Mouse (Mus musculus) forebrain, embryonic 15.5 days (tissue): ENCODE results near the gene Erbb4. TPM values are rescaled to one million over a fixed set of nuclear protein-coding genes. Genes with fewer than 3 reads are reported as not detected.

ENCODE experiments used
- ATAC-seq: fragments of 200-750 bp; cut with Nextera tagmentation; replicated peaks from 2 replicates; pipeline ENCODE4 v1.8.0; 2017; ENCODE audit warnings: mild to moderate bottlenecking, moderate TSS enrichment, moderate library complexity
- H3K27ac ChIP-seq: fragments of 300-500 bp; sonication (generic); replicated peaks from 2 replicates; pipeline ENCODE4 v1.5.1; 2015; ENCODE audit warnings: mild to moderate bottlenecking, inconsistent platforms
- H3K27me3 ChIP-seq: fragments of 300-500 bp; sonication (generic); 2 replicates; pipeline ENCODE4 v1.6.1; 2015; ENCODE audit warnings: inconsistent platforms
- H3K36me3 ChIP-seq: fragments of 300-500 bp; sonication (generic); 2 replicates; pipeline ENCODE4 v1.6.1; 2015; ENCODE audit warnings: mild to moderate bottlenecking, inconsistent platforms
- H3K4me1 ChIP-seq: fragments of 300-500 bp; sonication (generic); 2 replicates; pipeline ENCODE4 v1.6.1; 2015; ENCODE audit warnings: inconsistent platforms
- H3K4me2 ChIP-seq: fragments of 300-500 bp; sonication (generic); replicated peaks from 2 replicates; pipeline ENCODE4 v1.6.1; 2015; ENCODE audit warnings: mild to moderate bottlenecking, inconsistent platforms
- H3K4me3 ChIP-seq: fragments of 300-500 bp; sonication (generic); 2 replicates; pipeline ENCODE4 v1.5.1; 2015; ENCODE audit warnings: mild to moderate bottlenecking, inconsistent platforms
- H3K9ac ChIP-seq: fragments of 300-500 bp; sonication (generic); replicated peaks from 2 replicates; pipeline ENCODE4 v1.6.1; 2015; ENCODE audit warnings: mild to moderate bottlenecking, inconsistent platforms
- H3K9me3 ChIP-seq: fragments of 300-500 bp; sonication (generic); 2 replicates; pipeline ENCODE4 v1.6.1; 2016; ENCODE audit warnings: inconsistent platforms
- WGBS: fragments of 180-500 bp; shearing (Covaris S2); methylation state at CpG from one replicate; pipeline ENCODE4 v1.1.7; 2015; ENCODE audit warnings: mixed read lengths; 5-methylcytosine and 5-hydroxymethylcytosine counted together
- polyA plus RNA-seq: library from polyadenylated mRNA; unstranded; fragments of >200 nt; fragmentation: Nextera tagmentation; extraction: Ambion mirVana; gene quantifications from 2 replicates; pipeline ENCODE4 v1.2.1, GENCODE M21; 2015

Erbb4 gene
- polyA plus RNA-seq, 1 experiment from 2014 or later: 17.4 TPM

- Histone ChIP-seq H3K9ac (no peak overlapping the region), H3K4me3 (no peak overlapping the region), H3K4me1 (no peaks in the 10 kb centered on the region), H3K27me3 (no peaks in the 10 kb centered on the region), H3K27ac (no peak overlapping the region), H3K4me2 (no peak overlapping the region), H3K36me3 (no peaks in the 10 kb centered on the region), H3K9me3 (no peaks in the 10 kb centered on the region)
- no peak for ATAC-seq
- 90% methylated on average over 5 of the region's 5 CpGs for WGBS
Observed at GRCm38 (mm10) chr1:68115721-68116120, 992.1 kb downstream of the Erbb4 start.

- Histone ChIP-seq H3K9ac (no peak overlapping the region), H3K27me3 (no peaks in the 10 kb centered on the region), H3K9me3 (no peaks in the 10 kb centered on the region), H3K4me3 (no peak overlapping the region), H3K4me2 (no peak overlapping the region), H3K4me1 (peaks cover 4% of the 10 kb centered on the region; the same call in 1 of the 2 replicates), H3K36me3 (no peaks in the 10 kb centered on the region), H3K27ac (no peak overlapping the region)
- ATAC-seq: no peak
- 76% methylated on average over 3 of the region's 3 CpGs for WGBS
Observed at GRCm38 (mm10) chr1:68106543-68106860, 1001.4 kb downstream of the Erbb4 start.

DNA sequence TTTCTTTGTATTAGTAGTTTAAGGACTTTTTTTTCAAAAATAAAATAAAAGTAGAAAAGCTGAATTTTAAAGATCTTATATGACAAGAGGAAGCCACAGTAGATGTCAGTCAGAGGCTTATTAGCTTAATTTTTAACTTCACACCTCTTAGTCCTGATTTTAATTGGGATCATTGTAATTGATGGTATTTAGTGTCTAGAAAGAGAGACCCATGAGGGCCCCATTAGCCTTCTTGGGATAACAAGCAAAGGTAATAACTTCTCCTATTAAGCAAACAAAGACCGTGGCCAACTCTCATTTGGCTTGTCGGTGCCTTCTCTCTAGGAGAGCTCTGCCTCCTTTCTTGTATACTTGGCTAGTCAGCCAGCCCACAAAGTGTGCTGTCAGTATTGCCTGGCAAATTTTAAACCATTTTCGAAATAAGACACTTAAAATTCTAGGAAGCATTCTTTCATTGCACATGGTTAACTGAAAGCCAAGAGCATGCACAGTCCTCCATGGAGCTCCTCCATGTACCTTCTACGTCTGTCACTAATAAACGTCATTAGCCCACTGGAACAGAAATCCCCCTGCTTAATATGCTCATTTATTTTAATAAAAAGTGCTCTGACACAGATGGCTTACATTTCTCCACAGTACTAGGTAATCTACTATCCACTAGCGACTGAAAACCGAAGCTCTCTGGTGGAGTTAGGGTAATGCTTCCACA lies 1001.9 kb downstream of the Erbb4 start:
- H3K4me1 ChIP-seq: peaks cover 4% of the 10 kb centered on the region; the same call in 1 of the 2 replicates
- no peak overlapping the region for H3K4me2 ChIP-seq
- no peaks in the 10 kb centered on the region for H3K27me3 ChIP-seq
- 42% methylated on average over 7 of the region's 7 CpGs for WGBS
- no peak overlapping the region for H3K9ac ChIP-seq
- H3K36me3 ChIP-seq: no peaks in the 10 kb centered on the region
- H3K4me3 ChIP-seq: no peak overlapping the region
- no peaks in the 10 kb centered on the region for H3K9me3 ChIP-seq
- peak; percentile 75 for ATAC-seq
- no peak overlapping the region for H3K27ac ChIP-seq

GRCm38 (mm10) chr1:68089623-68090022 lies 1018.2 kb downstream of the Erbb4 start:
- no peak for ATAC-seq
- Histone ChIP-seq H3K9me3 (no peaks in the 10 kb centered on the region), H3K27ac (no peak overlapping the region), H3K27me3 (no peaks in the 10 kb centered on the region), H3K4me3 (no peak overlapping the region), H3K4me1 (no peaks in the 10 kb centered on the region), H3K4me2 (no peak overlapping the region), H3K36me3 (no peaks in the 10 kb centered on the region), H3K9ac (no peak overlapping the region)
- WGBS: 32% methylated on average over 1 of the region's 1 CpGs

DNA sequence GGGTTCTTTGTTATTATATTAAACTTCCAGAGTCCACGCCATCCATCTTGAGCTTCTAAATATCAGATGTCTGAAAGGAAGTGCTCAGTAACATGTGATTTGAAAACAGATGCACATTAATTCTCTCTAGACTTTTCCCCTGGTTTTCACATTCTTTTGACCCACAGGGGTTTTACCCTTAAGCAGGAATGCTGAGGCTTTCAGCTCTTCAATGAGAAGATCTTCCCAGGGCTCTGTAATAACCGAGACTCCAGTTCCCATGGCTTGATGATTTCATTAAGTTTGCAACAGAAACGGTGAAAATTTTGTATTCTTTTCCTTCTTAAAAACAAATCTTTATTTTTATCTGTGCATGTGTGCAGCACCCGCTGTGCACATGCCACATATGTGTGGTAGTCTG lies 1051.4 kb downstream of the Erbb4 start:
- no peak overlapping the region for H3K4me3 ChIP-seq
- H3K4me2 ChIP-seq: no peak overlapping the region
- no peaks in the 10 kb centered on the region for H3K27me3 ChIP-seq
- WGBS: 75% methylated on average over 4 of the region's 4 CpGs
- H3K27ac ChIP-seq: no peak overlapping the region
- H3K4me1 ChIP-seq: no peaks in the 10 kb centered on the region
- no peaks in the 10 kb centered on the region for H3K9me3 ChIP-seq
- ATAC-seq: no peak
- H3K36me3 ChIP-seq: no peaks in the 10 kb centered on the region
- no peak overlapping the region for H3K9ac ChIP-seq

DNA sequence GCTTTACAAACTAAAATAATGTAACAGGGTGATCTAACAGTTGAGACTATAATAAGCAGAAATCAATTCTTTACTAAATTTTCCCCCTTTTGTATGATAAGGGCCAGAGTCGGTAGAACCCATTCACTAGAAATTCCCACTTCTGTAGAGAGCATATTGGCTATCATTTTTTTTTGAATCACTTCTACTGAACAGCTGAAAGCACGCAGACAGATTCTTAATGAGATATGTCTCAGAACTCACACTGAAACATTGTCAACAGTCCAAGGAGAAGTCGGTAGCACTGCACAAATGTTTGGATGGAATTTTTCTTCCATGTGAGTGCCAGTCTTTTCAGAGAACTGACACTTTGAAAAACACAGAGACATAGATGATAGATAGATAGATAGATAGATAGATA lies 1053.1 kb downstream of the Erbb4 start:
- 56% methylated on average over 3 of the region's 3 CpGs for WGBS
- no peak overlapping the region for H3K4me2 ChIP-seq
- no peak for ATAC-seq
- no peak overlapping the region for H3K27ac ChIP-seq
- H3K4me1 ChIP-seq: no peaks in the 10 kb centered on the region
- H3K4me3 ChIP-seq: no peak overlapping the region
- no peaks in the 10 kb centered on the region for H3K27me3 ChIP-seq
- no peaks in the 10 kb centered on the region for H3K9me3 ChIP-seq
- H3K36me3 ChIP-seq: no peaks in the 10 kb centered on the region
- H3K9ac ChIP-seq: no peak overlapping the region

- no peaks in the 10 kb centered on the region for H3K27me3 ChIP-seq
- 69% methylated on average over 6 of the region's 6 CpGs for WGBS
Observed at GRCm38 (mm10) chr1:68049856-68050255, 1058.0 kb downstream of the Erbb4 start.

DNA sequence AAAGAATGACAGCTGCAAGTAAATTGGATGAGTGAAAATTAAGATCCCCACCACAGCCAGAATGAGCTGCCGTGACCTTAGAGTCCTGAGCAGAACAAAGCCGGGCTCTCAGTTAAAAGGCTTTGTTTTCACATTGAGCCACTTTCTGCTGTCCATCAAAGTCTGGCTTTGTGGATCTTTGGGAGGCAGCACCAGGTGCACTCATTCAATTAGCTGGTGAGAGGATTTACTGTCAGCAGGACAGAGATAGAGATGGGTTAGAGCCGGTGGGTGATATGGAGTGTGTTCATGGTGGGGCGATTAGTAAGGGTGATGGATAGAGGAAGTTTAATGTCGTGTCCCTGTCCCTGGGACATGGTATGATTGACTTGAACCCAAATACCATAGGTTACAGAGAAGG lies 1060.7 kb downstream of the Erbb4 start:
- Histone ChIP-seq H3K4me1 (peaks cover 14% of the 10 kb centered on the region), H3K9ac (no peak overlapping the region), H3K27ac (peak overlapping the region; percentile 52), H3K27me3 (no peaks in the 10 kb centered on the region), H3K9me3 (no peaks in the 10 kb centered on the region), H3K4me2 (peak overlapping the region; percentile 41), H3K4me3 (peak overlapping the region; percentile 30; the same call in 1 of the 2 replicates), H3K36me3 (no peaks in the 10 kb centered on the region)
- peak; percentile 82 for ATAC-seq
- WGBS: 4% methylated on average over 5 of the region's 5 CpGs

More at GRCm38 (mm10) chr1:68049856-68050255, 1058.0 kb downstream of the Erbb4 start:
- ATAC-seq: no peak
- Histone ChIP-seq H3K9me3 (no peaks in the 10 kb centered on the region), H3K4me2 (no peak overlapping the region), H3K4me3 (no peak overlapping the region), H3K27ac (no peak overlapping the region), H3K4me1 (peaks cover 14% of the 10 kb centered on the region), H3K36me3 (no peaks in the 10 kb centered on the region), H3K9ac (no peak overlapping the region)

DNA sequence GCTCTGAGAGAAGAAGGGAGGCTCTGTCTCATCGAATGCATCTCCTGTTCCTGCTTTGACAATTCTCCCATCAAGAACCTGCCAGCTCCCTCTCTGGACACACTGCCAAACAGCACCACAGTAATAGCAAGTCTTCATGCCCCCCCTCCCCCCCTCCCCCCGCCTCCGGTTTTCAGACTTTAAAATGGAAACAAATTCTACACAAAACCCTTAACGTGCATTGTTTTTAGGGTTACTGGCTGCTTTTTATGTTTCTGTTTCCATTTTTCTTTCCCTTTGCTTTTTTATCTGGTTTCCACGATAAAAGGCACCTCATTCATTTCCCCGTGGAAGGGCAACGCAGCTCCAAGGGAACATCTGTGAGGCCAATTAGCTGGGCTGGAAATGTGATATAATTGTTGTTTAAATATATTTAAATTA lies 1061.3 kb downstream of the Erbb4 start:
- Histone ChIP-seq H3K36me3 (no peaks in the 10 kb centered on the region), H3K27ac (peak overlapping the region; percentile 52), H3K4me3 (peak overlapping the region; percentile 30), H3K9me3 (no peaks in the 10 kb centered on the region), H3K4me1 (peaks cover 14% of the 10 kb centered on the region), H3K9ac (no peak overlapping the region), H3K4me2 (peak overlapping the region; percentile 41), H3K27me3 (no peaks in the 10 kb centered on the region)
- WGBS: under 1% methylated on average over 7 of the region's 7 CpGs
- peak; percentile 89 for ATAC-seq

DNA sequence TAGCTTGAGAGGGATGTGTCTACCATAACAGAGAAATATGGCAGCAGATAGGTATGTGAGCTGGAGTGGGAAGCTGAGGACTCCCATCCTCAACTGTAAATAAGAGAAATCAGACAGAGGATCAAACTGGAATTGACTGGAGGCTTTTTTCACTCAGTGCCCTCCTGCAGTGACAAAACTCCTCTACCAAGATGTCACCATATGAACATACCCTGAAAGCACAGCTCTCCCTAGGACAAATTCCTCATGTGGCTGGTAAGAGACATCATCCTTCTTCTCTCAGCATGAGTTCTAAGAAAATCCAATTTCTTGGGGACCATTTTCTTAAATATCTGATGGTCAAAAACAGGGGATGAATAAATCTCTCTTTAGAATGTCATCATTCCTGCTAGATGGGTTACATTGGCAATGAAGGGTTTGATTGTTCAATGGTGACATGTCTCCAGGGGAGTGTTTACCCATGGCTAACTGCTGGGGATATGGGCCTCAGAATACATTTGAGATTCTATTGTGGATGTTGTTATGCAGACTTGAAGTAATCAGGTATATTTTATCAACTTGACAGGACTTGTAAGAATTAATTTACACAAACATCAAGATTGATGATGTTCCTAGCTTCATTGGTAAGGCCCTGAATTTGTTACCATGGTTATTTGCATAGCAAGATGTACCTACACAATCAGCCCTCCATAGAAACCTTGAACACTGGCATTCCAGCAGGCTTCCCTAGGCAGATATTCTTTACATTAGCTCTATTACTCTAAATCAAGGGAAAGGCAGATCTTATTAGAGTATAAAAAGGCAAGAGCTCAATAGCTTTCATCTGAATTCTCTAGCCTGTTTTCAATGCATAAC lies 1083.5 kb downstream of the Erbb4 start:
- no peak for ATAC-seq
- Histone ChIP-seq H3K27me3 (no peaks in the 10 kb centered on the region), H3K9me3 (no peaks in the 10 kb centered on the region), H3K9ac (no peak overlapping the region), H3K4me2 (no peak overlapping the region), H3K4me1 (no peaks in the 10 kb centered on the region), H3K4me3 (no peak overlapping the region), H3K36me3 (no peaks in the 10 kb centered on the region), H3K27ac (no peak overlapping the region)

DNA sequence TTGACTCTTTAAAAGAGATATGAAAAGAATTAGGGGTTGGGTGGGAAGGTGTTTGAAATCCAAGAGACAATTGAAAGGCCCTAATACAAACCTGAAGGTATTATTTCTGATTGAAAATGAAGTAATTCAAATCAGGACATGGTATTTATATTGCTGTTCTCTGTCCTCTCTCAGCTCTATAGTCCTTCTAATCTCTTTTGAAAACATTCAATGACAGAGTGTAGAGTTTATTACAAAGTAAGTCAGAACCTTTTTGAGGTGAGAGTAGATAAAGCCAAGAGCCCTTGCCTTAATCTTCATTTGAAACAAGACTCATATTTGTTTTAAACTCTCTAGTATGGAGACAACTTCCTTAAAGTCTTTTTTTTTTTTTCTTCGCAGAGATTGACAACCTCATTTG lies 1087.8 kb downstream of the Erbb4 start:
- no peaks in the 10 kb centered on the region for H3K4me1 ChIP-seq
- H3K36me3 ChIP-seq: no peaks in the 10 kb centered on the region
- no peak overlapping the region for H3K9ac ChIP-seq
- no peak overlapping the region for H3K4me2 ChIP-seq
- H3K9me3 ChIP-seq: no peaks in the 10 kb centered on the region
- H3K27me3 ChIP-seq: no peaks in the 10 kb centered on the region
- no peak overlapping the region for H3K27ac ChIP-seq
- WGBS: 96% methylated on average over 1 of the region's 1 CpGs
- no peak overlapping the region for H3K4me3 ChIP-seq
- no peak for ATAC-seq

DNA sequence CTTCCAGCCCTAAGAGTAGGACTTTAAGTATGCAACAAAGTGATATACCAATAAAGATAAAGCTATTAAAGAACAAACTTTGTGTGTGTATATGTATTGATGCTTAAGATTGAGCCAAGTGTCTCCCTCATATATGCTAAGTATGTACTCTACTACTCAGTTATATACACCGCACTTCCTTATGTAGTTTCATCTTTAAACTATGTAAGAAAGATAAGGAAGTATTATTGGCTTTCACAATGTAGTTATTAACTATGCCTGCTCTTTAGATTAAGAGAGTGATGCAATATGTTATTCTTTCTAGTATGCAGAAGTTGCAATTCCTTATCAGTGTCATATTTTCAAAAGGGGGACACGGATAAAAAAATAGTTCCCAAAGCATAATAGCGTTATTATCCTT lies 1088.2 kb downstream of the Erbb4 start:
- Histone ChIP-seq H3K4me2 (no peak overlapping the region), H3K9ac (no peak overlapping the region), H3K27me3 (no peaks in the 10 kb centered on the region), H3K9me3 (no peaks in the 10 kb centered on the region), H3K36me3 (no peaks in the 10 kb centered on the region), H3K4me1 (no peaks in the 10 kb centered on the region), H3K4me3 (no peak overlapping the region), H3K27ac (no peak overlapping the region)
- ATAC-seq: no peak
- WGBS: 87% methylated on average over 3 of the region's 3 CpGs
